Mouse (Mus musculus) forebrain, embryonic 16.5 days (tissue): ENCODE results near the gene Mrpl42. TPM values are rescaled to one million over a fixed set of nuclear protein-coding genes. Genes with fewer than 3 reads are reported as not detected.

Experiments used
- ATAC-seq: fragments of 200-750 bp; cut with Nextera tagmentation; 2 replicates; pipeline ENCODE4 v1.8.0; 2017; ENCODE audit warnings: mild to moderate bottlenecking, moderate library complexity
- H3K27ac ChIP-seq: fragments of 300-500 bp; sonication (generic); 2 replicates; pipeline ENCODE4 v1.5.1; 2014; ENCODE audit warnings: low read length, control low read depth
- H3K27me3 ChIP-seq: fragments of 300-500 bp; sonication (generic); replicated peaks from 2 replicates; pipeline ENCODE4 v1.6.1; 2014; ENCODE audit warnings: low read length; ENCODE audit not compliant: control insufficient read depth, insufficient read depth
- H3K36me3 ChIP-seq: fragments of 300-500 bp; sonication (generic); 2 replicates; pipeline ENCODE4 v1.6.1; 2014; ENCODE audit not compliant: control insufficient read depth, insufficient read depth
- H3K4me1 ChIP-seq: fragments of 300-500 bp; sonication (generic); replicated peaks from 2 replicates; pipeline ENCODE4 v1.6.1; 2014; ENCODE audit warnings: low read length; ENCODE audit not compliant: control insufficient read depth, insufficient read depth
- H3K4me2 ChIP-seq: fragments of 300-500 bp; sonication (generic); 2 replicates; pipeline ENCODE4 v1.6.1; 2014; ENCODE audit warnings: mild to moderate bottlenecking, low read length, control low read depth
- H3K4me3 ChIP-seq: fragments of 300-500 bp; sonication (generic); replicated peaks from 2 replicates; pipeline ENCODE4 v1.5.1; 2014; ENCODE audit warnings: mild to moderate bottlenecking, low read length, control low read depth
- H3K9ac ChIP-seq: fragments of 300-500 bp; sonication (generic); replicated peaks from 2 replicates; pipeline ENCODE4 v1.6.1; 2014; ENCODE audit warnings: low read depth, low read length, control low read depth
- H3K9me3 ChIP-seq: fragments of 300-500 bp; sonication (generic); 2 replicates; pipeline ENCODE4 v1.6.1; 2016; ENCODE audit warnings: low read length; ENCODE audit not compliant: control insufficient read depth
- WGBS: fragments of 180-500 bp; shearing (Covaris S2); extraction: QIAGEN DNeasy Blood & Tissue Kit; methylation state at CpG from one replicate; pipeline ENCODE4 v1.1.7; 2014; 5-methylcytosine and 5-hydroxymethylcytosine counted together
- polyA plus RNA-seq: library from polyadenylated mRNA; unstranded; fragments of >200 nt; fragmentation: Nextera tagmentation; extraction: Ambion mirVana; gene quantifications from 2 replicates; pipeline ENCODE4 v1.2.1, GENCODE M21; 2015

Gene Mrpl42
- polyA plus RNA-seq, 1 experiment from 2014 or later: 229 TPM

GRCm38 (mm10) chr10:95453282-95453681 is 48.5 kb downstream of the Mrpl42 start:
- Histone ChIP-seq H3K27me3 (no peaks in the 10 kb centered on the region), H3K4me3 (no peak overlapping the region), H3K9me3 (no peaks in the 10 kb centered on the region), H3K27ac (no peak overlapping the region), H3K36me3 (no peaks in the 10 kb centered on the region), H3K4me1 (no peaks in the 10 kb centered on the region), H3K4me2 (no peak overlapping the region), H3K9ac (no peak overlapping the region)
- ATAC-seq: no peak
- WGBS: 92% methylated on average over 5 of the region's 5 CpGs

GRCm38 (mm10) chr10:95449033-95449432 is 52.7 kb downstream of the Mrpl42 start:
- ATAC-seq: no peak
- H3K4me3 ChIP-seq: no peak overlapping the region
- no peaks in the 10 kb centered on the region for H3K9me3 ChIP-seq
- H3K4me2 ChIP-seq: no peak overlapping the region
- no peaks in the 10 kb centered on the region for H3K4me1 ChIP-seq
- 89% methylated on average over 6 of the region's 6 CpGs for WGBS
- no peak overlapping the region for H3K27ac ChIP-seq
- no peak overlapping the region for H3K9ac ChIP-seq
- H3K36me3 ChIP-seq: no peaks in the 10 kb centered on the region
- no peaks in the 10 kb centered on the region for H3K27me3 ChIP-seq

GRCm38 (mm10) chr10:95447954-95448353 is 53.8 kb downstream of the Mrpl42 start:
- no peak overlapping the region for H3K9ac ChIP-seq
- no peak for ATAC-seq

DNA sequence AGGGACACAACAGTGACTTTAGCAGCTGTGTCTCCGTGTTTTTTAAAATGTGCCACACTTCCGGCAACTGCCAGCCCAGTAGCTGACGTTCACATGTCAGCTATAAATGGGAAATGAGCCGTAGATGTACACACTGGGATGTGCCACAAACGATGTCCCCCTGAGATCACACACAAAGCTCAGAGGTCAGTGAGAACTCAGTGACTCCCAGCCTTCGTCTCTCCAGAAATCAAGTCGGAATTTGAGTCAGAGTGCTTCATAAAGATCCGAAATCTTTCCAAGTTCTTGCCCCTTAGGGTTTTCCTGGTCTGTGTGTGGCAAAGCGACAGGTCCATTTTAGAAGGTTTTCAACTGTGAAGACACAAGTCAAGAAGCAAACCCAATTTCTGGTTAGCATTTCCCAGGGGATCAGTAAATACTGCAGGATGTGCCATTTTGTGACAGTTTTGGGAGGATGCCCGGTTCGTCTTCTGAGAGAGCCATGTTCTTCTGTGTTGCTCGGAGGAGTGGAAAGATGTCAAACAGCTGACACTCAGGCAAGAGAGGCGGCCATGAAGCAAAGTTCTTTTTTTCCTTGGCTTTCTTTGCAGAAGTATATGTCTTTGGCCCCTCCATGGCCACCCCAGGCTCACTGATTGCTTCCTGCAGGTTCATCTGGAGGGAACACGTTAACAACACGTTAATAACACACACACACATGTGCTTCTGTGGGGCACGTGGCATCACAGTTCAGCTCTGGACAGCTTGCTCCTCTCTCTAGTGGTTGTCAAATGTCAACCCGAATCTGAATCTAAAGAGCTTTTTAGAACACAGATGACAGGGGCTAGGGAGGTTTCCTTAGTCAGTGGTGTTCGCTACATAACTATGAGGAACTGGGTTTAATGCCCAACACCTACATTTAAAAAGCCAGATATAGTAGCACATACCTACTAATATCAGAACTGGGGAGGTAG is 56.4 kb downstream of the Mrpl42 start:
- Histone ChIP-seq H3K9me3 (no peaks in the 10 kb centered on the region), H3K27ac (no peak overlapping the region), H3K4me2 (no peak overlapping the region), H3K4me3 (no peak overlapping the region), H3K27me3 (no peaks in the 10 kb centered on the region), H3K36me3 (no peaks in the 10 kb centered on the region), H3K9ac (no peak overlapping the region), H3K4me1 (no peaks in the 10 kb centered on the region)
- no peak for ATAC-seq
- 81% methylated on average over 18 of the region's 18 CpGs for WGBS

More at GRCm38 (mm10) chr10:95447954-95448353, 53.8 kb downstream of the Mrpl42 start:
- Histone ChIP-seq H3K4me1 (no peaks in the 10 kb centered on the region), H3K36me3 (no peaks in the 10 kb centered on the region), H3K4me2 (no peak overlapping the region), H3K27ac (no peak overlapping the region), H3K9me3 (no peaks in the 10 kb centered on the region), H3K27me3 (no peaks in the 10 kb centered on the region), H3K4me3 (no peak overlapping the region)
- 96% methylated on average over 16 of the region's 16 CpGs for WGBS

GRCm38 (mm10) chr10:95442334-95442733 is 59.4 kb downstream of the Mrpl42 start:
- no peaks in the 10 kb centered on the region for H3K9me3 ChIP-seq
- no peak for ATAC-seq
- no peaks in the 10 kb centered on the region for H3K4me1 ChIP-seq
- H3K4me3 ChIP-seq: no peak overlapping the region
- H3K9ac ChIP-seq: no peak overlapping the region
- 91% methylated on average over 4 of the region's 4 CpGs for WGBS
- H3K27ac ChIP-seq: no peak overlapping the region
- no peak overlapping the region for H3K4me2 ChIP-seq
- no peaks in the 10 kb centered on the region for H3K27me3 ChIP-seq
- H3K36me3 ChIP-seq: no peaks in the 10 kb centered on the region

DNA sequence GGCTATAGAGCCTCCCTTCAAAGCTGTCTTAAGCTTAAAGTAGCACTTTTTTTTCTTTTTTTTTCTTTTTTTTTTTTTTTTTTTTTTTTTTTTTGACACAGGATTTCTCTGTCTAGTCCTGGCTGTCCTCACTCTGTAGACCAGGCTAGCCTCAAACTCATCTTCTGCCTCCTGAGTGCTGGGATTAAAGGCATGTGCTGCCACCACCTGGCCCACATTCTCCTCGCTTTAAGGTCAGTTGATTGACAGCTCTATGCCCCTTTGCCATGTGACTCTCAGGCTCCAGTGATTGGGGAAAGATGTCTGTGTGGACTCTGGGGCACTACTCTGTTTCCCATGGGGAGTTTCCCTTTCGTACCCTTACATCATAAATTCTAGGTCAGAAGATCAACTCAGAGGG is 61.2 kb downstream of the Mrpl42 start:
- WGBS: 73% methylated on average over 2 of the region's 2 CpGs
- no peak overlapping the region for H3K4me3 ChIP-seq

DNA sequence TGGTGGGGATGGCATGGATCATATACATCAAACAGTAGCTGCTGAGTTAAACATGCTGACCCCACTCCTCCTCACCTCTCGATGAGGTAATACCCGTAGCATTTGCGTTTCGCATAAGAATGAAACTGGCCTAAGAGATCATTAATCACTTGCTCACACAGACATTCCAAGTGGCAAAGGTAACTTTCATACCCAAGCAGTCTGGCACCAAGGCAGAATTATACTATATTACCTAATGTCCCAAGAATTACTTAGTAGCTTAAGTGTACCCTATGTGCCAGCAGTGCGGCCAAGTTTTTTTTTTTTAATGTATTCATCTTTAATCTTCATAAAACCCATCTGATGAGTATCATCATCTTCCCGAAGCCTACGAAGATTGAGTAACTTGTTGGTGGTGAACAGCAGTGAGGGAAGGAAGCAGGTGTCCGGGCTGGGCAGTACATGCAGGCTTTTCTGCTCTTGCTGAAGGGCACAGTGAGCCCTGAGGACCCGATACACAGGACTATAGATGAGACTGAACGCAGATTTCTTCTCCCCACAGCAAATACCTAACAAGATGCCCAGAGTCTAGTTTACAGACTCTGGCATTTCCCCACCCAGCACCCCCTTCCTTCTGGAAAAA is 61.9 kb downstream of the Mrpl42 start:
- Histone ChIP-seq H3K4me3 (no peak overlapping the region), H3K27ac (no peak overlapping the region), H3K36me3 (no peaks in the 10 kb centered on the region), H3K4me1 (no peaks in the 10 kb centered on the region), H3K4me2 (no peak overlapping the region), H3K27me3 (no peaks in the 10 kb centered on the region), H3K9ac (no peak overlapping the region), H3K9me3 (no peaks in the 10 kb centered on the region)
- 92% methylated on average over 10 of the region's 10 CpGs for whole genome bisulfite sequencing
- no peak for ATAC-seq

More for the DNA sequence above, 61.2 kb downstream of the Mrpl42 start:
- H3K27ac ChIP-seq: no peak overlapping the region
- H3K9ac ChIP-seq: no peak overlapping the region
- H3K4me1 ChIP-seq: no peaks in the 10 kb centered on the region
- no peaks in the 10 kb centered on the region for H3K9me3 ChIP-seq
- H3K36me3 ChIP-seq: no peaks in the 10 kb centered on the region
- H3K27me3 ChIP-seq: no peaks in the 10 kb centered on the region
- H3K4me2 ChIP-seq: no peak overlapping the region
- ATAC-seq: no peak

DNA sequence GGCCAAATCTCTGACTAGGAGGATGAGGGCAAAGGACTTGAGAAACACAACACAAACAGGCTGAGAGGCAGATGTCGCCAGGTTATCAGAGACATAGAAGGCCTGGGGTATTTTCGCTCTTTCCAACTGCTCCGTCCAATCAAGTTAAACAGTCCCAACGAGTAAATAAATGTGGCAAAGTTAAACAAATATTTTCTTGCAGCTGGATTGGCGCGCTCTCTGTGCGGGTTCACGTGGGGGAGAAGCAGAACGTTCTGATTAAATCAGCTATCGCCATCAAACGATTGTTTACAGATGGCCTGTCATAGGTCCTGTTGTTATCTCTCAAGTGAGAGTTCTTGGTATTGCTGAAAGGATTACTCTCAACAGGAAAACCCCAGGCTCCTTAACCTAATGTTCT is 62.8 kb downstream of the Mrpl42 start:
- no peak overlapping the region for H3K4me3 ChIP-seq
- no peak overlapping the region for H3K27ac ChIP-seq
- no peak overlapping the region for H3K9ac ChIP-seq
- no peak overlapping the region for H3K4me2 ChIP-seq
- no peaks in the 10 kb centered on the region for H3K4me1 ChIP-seq
- H3K27me3 ChIP-seq: no peaks in the 10 kb centered on the region
- no peak for ATAC-seq
- H3K9me3 ChIP-seq: no peaks in the 10 kb centered on the region
- whole genome bisulfite sequencing: 87% methylated on average over 11 of the region's 11 CpGs
- no peaks in the 10 kb centered on the region for H3K36me3 ChIP-seq
